Mouse (Mus musculus): ENCODE data around the gene Kdm4b. TPM values are rescaled to one million over a fixed set of nuclear protein-coding genes. Genes with fewer than 3 reads are reported as not detected.

Gene Kdm4b
- polyA plus RNA-seq, 1 experiment from 2014 or later, result 43.2 TPM

GRCm38 (mm10) chr17:56425584-56425914 lies 99.7 kb downstream of the Kdm4b start:
- Histone ChIP-seq H3K4me2 (replicated peaks) (peak overlapping the region; percentile 87), H3K27ac (peak overlapping the region; percentile 73; the same call in 1 of the 2 replicates), H3K9me3 (no peaks in the 10 kb centered on the region), H3K4me1 (peaks cover 21% of the 10 kb centered on the region), H3K27me3 (no peaks in the 10 kb centered on the region), H3K4me3 (peak overlapping the region; percentile 56), H3K36me3 (peaks cover 75% of the 10 kb centered on the region), H3K9ac (peak overlapping the region; percentile 78)
- WGBS, result under 1% methylated on average over 45 of the region's 47 CpGs
- peak; percentile 84 for ATAC-seq (ENCODE audit: low FRiP score, low read depth)

GRCm38 (mm10) chr17:56425941-56426340 lies 100.1 kb downstream of the Kdm4b start:
- H3K36me3 ChIP-seq, result peaks cover 73% of the 10 kb centered on the region
- H3K27me3 ChIP-seq, result no peaks in the 10 kb centered on the region
- ATAC-seq (ENCODE audit: low FRiP score, low read depth), result no peak; the same call in 1 of the 2 replicates
- peaks cover 21% of the 10 kb centered on the region for H3K4me1 ChIP-seq
- H3K4me2 ChIP-seq (replicated peaks), result peak overlapping the region; percentile 87
- WGBS, result 28% methylated on average over 3 of the region's 3 CpGs
- peak overlapping the region; percentile 78 for H3K9ac ChIP-seq
- H3K9me3 ChIP-seq, result no peaks in the 10 kb centered on the region
- H3K4me3 ChIP-seq, result peak overlapping the region; percentile 56
- peak overlapping the region; percentile 73; the same call in 1 of the 2 replicates for H3K27ac ChIP-seq

GRCm38 (mm10) chr17:56427857-56428256 lies 102.0 kb downstream of the Kdm4b start:
- no peak overlapping the region for H3K4me2 ChIP-seq (replicated peaks)
- H3K4me1 ChIP-seq, result peaks cover 21% of the 10 kb centered on the region
- no peak overlapping the region for H3K4me3 ChIP-seq
- WGBS, result 78% methylated on average over 28 of the region's 28 CpGs
- no peaks in the 10 kb centered on the region for H3K9me3 ChIP-seq
- H3K9ac ChIP-seq, result no peak overlapping the region
- no peaks in the 10 kb centered on the region for H3K27me3 ChIP-seq
- H3K27ac ChIP-seq, result no peak overlapping the region
- no peak for ATAC-seq (ENCODE audit: low FRiP score, low read depth)
- H3K36me3 ChIP-seq, result peaks cover 71% of the 10 kb centered on the region

GRCm38 (mm10) chr17:56431582-56431981 lies 105.7 kb downstream of the Kdm4b start:
- peaks cover 83% of the 10 kb centered on the region for H3K36me3 ChIP-seq
- H3K4me2 ChIP-seq (replicated peaks), result no peak overlapping the region
- ATAC-seq (ENCODE audit: low FRiP score, low read depth), result no peak
- H3K9me3 ChIP-seq, result 0 out of 2 replicates have a peak, but pooled peaks cover 2% of the 10 kb centered on the region
- H3K4me1 ChIP-seq, result peaks cover 2% of the 10 kb centered on the region
- 89% methylated on average over 3 of the region's 3 CpGs for WGBS
- H3K9ac ChIP-seq, result no peak overlapping the region
- no peaks in the 10 kb centered on the region for H3K27me3 ChIP-seq
- H3K4me3 ChIP-seq, result no peak overlapping the region
- H3K27ac ChIP-seq, result no peak overlapping the region

GRCm38 (mm10) chr17:56439731-56440460 lies 114.0 kb downstream of the Kdm4b start:
- ATAC-seq (ENCODE audit: low FRiP score, low read depth), result no peak
- 86% methylated on average over 15 of the region's 15 CpGs for WGBS
- Histone ChIP-seq H3K4me2 (replicated peaks) (no peak overlapping the region), H3K36me3 (peaks cover 95% of the 10 kb centered on the region), H3K4me3 (no peak overlapping the region), H3K4me1 (no peaks in the 10 kb centered on the region), H3K9ac (no peak overlapping the region), H3K27me3 (no peaks in the 10 kb centered on the region), H3K27ac (no peak overlapping the region), H3K9me3 (peaks cover 14% of the 10 kb centered on the region)

- H3K27ac ChIP-seq, result no peak overlapping the region
- peaks cover 87% of the 10 kb centered on the region for H3K36me3 ChIP-seq
Measured at GRCm38 (mm10) chr17:56442316-56442715, 116.5 kb downstream of the Kdm4b start.

GRCm38 (mm10) chr17:56443341-56443795 lies 117.5 kb downstream of the Kdm4b start:
- Histone ChIP-seq H3K4me3 (no peak overlapping the region), H3K27ac (no peak overlapping the region), H3K9me3 (no peaks in the 10 kb centered on the region), H3K4me2 (replicated peaks) (no peak overlapping the region), H3K27me3 (no peaks in the 10 kb centered on the region), H3K36me3 (peaks cover 87% of the 10 kb centered on the region), H3K9ac (no peak overlapping the region), H3K4me1 (no peaks in the 10 kb centered on the region)
- no peak for ATAC-seq (ENCODE audit: low FRiP score, low read depth)
- 81% methylated on average over 5 of the region's 5 CpGs for WGBS

More at GRCm38 (mm10) chr17:56442316-56442715, 116.5 kb downstream of the Kdm4b start:
- no peak for ATAC-seq (ENCODE audit: low FRiP score, low read depth)
- no peak overlapping the region for H3K4me3 ChIP-seq
- no peak overlapping the region for H3K9ac ChIP-seq
- H3K4me2 ChIP-seq (replicated peaks), result no peak overlapping the region
- peaks cover 5% of the 10 kb centered on the region; the same call in 1 of the 2 replicates for H3K9me3 ChIP-seq
- whole genome bisulfite sequencing, result 83% methylated on average over 6 of the region's 6 CpGs
- no peaks in the 10 kb centered on the region for H3K27me3 ChIP-seq
- no peaks in the 10 kb centered on the region for H3K4me1 ChIP-seq

GRCm38 (mm10) chr17:56444771-56445170 lies 118.9 kb downstream of the Kdm4b start:
- Histone ChIP-seq H3K9me3 (no peaks in the 10 kb centered on the region), H3K4me2 (replicated peaks) (no peak overlapping the region), H3K9ac (no peak overlapping the region), H3K27ac (no peak overlapping the region), H3K27me3 (no peaks in the 10 kb centered on the region), H3K4me3 (no peak overlapping the region), H3K36me3 (peaks cover 87% of the 10 kb centered on the region), H3K4me1 (no peaks in the 10 kb centered on the region)
- WGBS, result 90% methylated on average over 3 of the region's 3 CpGs
- ATAC-seq (ENCODE audit: low FRiP score, low read depth), result no peak

- ATAC-seq (ENCODE audit: low FRiP score, low read depth), result no peak
- H3K4me1 ChIP-seq, result no peaks in the 10 kb centered on the region
- no peak overlapping the region for H3K27ac ChIP-seq
- H3K4me2 ChIP-seq (replicated peaks), result no peak overlapping the region
- no peak overlapping the region for H3K4me3 ChIP-seq
- H3K9ac ChIP-seq, result no peak overlapping the region
- H3K27me3 ChIP-seq, result no peaks in the 10 kb centered on the region
- peaks cover 89% of the 10 kb centered on the region for H3K36me3 ChIP-seq
- H3K9me3 ChIP-seq, result no peaks in the 10 kb centered on the region
- 76% methylated on average over 14 of the region's 14 CpGs for WGBS
Measured at GRCm38 (mm10) chr17:56445397-56445796, 119.5 kb downstream of the Kdm4b start.

GRCm38 (mm10) chr17:56447716-56448115 lies 121.9 kb downstream of the Kdm4b start:
- WGBS, result 70% methylated on average over 2 of the region's 2 CpGs
- H3K36me3 ChIP-seq, result peaks cover 90% of the 10 kb centered on the region

More at GRCm38 (mm10) chr17:56447716-56448115, 121.9 kb downstream of the Kdm4b start:
- H3K27ac ChIP-seq, result no peak overlapping the region
- no peaks in the 10 kb centered on the region for H3K27me3 ChIP-seq
- no peaks in the 10 kb centered on the region for H3K4me1 ChIP-seq
- no peaks in the 10 kb centered on the region for H3K9me3 ChIP-seq
- H3K4me3 ChIP-seq, result no peak overlapping the region
- no peak for ATAC-seq (ENCODE audit: low FRiP score, low read depth)
- H3K9ac ChIP-seq, result no peak overlapping the region
- no peak overlapping the region for H3K4me2 ChIP-seq (replicated peaks)

Data from limb, embryonic 13.5 days (tissue).